Mouse (Mus musculus): ENCODE data around the gene Rbm47.

The Rbm47 gene

DNA sequence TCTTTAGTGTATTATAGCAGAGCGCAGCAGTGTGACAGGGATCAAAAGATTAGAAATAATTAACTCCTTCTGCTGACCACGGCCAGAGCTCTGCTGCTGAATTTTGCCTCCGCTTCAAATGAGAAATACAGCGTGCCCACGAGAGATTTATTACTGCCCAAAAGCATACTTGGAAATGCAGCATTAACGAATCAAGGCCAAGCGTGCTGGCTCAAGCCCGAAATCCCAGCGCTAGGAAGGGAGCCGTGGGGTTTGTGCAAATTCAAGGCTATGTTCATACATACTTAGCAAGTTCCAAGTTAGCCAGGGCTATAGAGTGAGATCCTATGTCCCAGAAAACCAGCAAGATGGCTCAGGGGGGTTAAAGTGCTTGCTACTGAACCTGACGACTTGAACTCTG is 47.5 kb downstream of the Rbm47 start:
- no peak for DNase-seq (ENCODE audit: low spot score in 2 of 2)

DNA sequence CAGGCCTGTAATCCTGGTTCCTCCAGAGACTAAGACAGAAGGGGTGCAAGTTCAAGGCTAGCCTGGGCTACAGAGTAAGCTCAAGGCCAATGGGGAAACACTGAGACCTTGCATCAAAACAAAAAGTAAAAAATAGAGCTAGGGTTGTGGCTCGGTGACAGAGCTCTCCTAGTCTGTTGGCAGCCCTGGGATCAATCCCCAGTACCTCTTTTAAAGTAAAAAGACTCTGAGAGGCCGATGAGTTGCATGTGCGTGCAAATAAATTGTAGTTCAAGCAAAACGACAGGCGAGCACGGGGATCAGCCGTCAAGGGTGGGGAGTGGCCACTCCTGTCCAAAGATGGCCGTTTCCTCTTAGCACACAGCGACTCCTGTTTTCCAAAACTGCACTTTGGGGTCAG is 48.0 kb downstream of the Rbm47 start:
- DNase-seq (ENCODE audit: low spot score in 2 of 2), result no peak

DNA sequence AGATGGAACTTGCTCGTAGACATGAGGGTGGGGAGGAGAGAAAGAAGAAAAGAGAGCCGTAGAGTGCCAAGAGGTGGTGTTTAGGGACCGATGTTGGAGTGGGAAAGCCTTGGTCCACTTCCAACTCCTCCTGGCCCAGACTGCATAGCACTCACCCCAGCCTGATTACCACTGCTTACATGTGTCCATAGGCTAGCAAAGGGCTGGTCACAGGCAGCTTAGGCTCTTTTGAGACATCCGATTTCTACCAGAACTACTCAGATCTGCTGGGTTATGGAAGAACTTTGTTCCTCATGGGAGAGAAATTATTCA is 48.9 kb downstream of the Rbm47 start:
- no peak for DNase-seq (ENCODE audit: low spot score in 2 of 2)

DNA sequence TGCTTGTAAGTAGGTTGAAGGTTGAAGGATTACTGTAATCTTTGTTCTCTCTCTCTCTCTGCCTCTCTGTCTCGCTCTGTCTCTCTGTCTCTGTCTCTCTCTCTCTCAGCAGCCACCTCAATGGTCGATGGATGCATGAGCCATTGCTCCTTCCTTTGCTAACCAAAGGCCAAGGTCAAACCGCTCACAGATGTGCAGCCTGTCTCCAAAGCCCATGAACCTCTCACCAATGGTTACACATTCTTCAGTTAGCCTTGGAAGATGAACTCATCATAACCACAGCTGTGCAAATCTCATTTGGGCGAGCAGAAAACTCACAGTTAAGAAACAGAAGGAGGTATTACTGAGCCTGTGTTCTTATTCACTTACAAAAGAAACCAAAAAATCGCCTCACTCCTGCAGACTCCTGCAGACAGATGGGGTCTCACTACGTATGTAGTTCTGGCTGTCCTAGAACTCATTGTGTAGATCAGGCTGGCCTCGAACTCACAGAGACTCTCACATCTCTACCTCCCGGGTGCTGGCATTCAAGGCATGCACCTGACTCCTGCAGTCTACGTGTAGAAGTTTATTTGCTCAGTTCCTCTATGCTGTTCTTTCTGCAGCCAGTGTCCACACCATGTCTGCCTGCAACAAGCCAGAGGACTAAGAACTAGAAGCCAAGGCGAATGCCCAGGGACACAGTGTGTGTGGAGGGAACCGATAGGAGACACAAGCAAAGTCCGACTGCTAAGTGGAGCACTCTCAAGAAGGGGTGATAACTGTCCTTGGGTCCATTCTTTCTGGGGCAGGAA is 49.4 kb downstream of the Rbm47 start:
- no peak for DNase-seq (ENCODE audit: low spot score in 2 of 2)

GRCm38 (mm10) chr5:66121255-66121654 is 51.7 kb downstream of the Rbm47 start:
- DNase-seq (ENCODE audit: low spot score in 2 of 2), result no peak

DNA sequence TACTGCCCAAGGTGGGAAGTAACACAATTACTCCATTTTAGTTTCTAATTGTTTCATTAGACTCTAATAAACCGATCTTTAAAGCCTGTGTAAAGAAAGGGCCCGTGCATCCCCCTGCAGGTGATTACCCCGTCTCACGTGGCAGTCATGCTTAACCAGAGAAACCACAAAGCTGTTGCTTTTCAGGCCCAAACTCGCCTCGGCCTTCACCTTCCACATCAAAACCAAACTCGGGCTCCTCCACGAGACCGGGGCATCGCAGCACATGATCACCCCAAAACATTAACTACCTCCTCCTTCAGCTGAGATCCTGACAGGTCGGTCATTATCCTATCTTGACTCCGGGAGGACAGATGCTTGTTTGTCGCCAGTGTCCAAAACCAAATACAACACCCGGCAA is 58.2 kb downstream of the Rbm47 start:
- no peak for DNase-seq (ENCODE audit: low spot score in 2 of 2)

DNA sequence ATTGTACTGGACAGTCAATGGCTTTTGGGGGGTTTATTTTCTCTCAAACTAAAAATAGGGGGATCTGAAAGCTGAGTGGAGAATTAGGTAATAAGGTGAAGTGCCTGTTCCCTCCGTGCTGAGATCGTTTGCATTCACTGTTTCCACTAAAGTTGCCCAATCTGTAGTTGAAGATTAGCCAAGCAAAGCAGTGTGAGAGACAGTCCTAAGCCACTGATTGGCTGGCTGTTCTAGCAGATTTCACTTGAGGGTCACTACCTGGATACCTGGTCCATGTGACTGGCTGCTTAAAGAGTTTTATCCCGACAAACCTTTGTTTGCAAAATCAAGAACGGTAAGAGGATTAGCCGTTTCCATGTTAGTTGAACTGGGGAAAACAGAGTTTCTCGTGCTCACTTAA is 58.7 kb downstream of the Rbm47 start:
- no peak for DNase-seq (ENCODE audit: low spot score in 2 of 2)

DNA sequence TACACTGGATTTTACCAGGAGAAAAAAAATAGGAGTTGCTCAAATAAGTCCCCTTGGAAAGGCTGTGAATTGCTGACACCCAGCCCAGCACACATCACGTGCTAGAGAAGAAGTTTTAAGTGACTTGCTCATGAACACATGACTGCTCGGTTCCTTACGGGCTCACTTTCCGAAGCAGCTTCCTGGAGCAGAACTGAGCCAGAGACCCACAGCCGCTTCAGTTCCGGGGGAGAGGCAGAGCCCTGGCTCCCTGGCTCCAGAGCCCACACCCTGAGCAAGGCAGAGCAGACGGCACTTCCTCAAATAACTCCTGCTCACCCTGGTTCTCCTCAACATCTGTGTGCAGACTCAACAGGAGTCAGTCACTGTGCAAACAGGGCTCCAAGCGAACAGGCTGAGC is 60.9 kb downstream of the Rbm47 start:
- DNase-seq (ENCODE audit: low spot score in 2 of 2), result peak in 1 of 2 experiments; percentile 6

DNA sequence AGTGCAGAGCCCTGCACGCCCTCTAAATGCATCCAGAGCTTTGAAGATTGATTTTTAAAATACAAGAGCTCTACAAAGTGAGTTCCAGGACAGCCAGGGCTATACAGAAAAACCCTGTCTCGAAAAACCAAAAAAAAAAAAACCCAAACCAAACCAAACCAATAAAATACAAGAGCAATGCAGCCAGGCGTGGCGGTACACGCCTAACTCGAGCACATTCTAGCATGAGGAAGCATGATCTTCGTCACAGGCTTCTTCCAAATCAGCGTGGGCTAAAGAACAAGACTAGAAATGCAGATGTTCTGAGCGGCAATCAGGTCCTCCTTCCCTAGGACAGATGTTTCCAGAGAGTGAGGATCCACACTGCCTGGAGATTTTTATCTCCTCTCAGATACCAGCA is 66.5 kb downstream of the Rbm47 start:
- DNase-seq (ENCODE audit: low spot score in 2 of 2), result no peak

DNA sequence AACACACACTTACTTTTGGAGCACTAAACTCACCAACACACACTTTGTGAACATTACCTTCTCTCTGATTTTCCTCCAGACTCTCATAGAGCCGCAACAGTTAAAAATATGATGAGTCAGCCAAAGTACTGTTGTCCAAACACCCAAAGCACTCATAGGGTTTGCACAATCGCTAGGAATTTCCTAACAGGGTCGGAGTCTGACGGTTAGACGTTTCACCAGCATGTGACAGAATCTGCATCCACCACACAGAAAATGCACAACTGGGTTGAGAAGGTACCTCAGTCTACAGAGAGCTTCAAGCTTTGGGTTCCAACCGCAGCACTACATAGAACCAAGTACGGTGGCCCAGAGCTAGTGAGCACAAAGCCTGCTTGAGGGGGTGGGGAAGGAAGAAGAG is 67.0 kb downstream of the Rbm47 start:
- no peak for DNase-seq (ENCODE audit: low spot score in 2 of 2)

- no peak for DNase-seq (ENCODE audit: low spot score in 2 of 2)
Measured at GRCm38 (mm10) chr5:66105366-66105765, 67.6 kb downstream of the Rbm47 start.

- DNase-seq (ENCODE audit: low spot score in 2 of 2), result no peak
Measured at GRCm38 (mm10) chr5:66103386-66103785, 69.5 kb downstream of the Rbm47 start.

- no peak for DNase-seq (ENCODE audit: low spot score in 2 of 2)
Measured at GRCm38 (mm10) chr5:66102821-66103220, 70.1 kb downstream of the Rbm47 start.

- DNase-seq (ENCODE audit: low spot score in 2 of 2), result no peak
Measured at GRCm38 (mm10) chr5:66101577-66101976, 71.3 kb downstream of the Rbm47 start.

DNA sequence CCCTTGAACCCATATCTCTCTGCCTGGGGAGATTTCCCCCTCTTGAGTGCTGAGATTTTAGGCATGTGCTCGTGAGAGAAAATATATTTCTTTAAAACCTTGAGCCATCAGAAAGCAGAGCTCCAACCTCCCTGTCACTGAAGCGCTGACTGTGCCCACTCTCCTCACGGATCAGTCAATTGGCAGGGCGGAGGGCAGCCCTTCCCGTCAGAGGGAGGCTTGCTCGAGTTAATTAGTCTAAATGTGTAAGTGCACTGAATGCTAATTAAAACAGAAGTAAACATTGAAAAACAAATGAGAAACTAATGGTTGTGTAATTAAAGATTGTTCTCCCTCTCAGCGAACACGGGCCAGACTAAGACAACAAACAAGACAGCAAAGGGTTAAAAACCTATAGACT is 72.6 kb downstream of the Rbm47 start:
- DNase-seq (ENCODE audit: low spot score in 2 of 2), result no peak

GRCm38 (mm10) chr5:66098094-66098871 is 74.6 kb downstream of the Rbm47 start:
- DNase-seq (ENCODE audit: low spot score in 2 of 2), result no peak

DNA sequence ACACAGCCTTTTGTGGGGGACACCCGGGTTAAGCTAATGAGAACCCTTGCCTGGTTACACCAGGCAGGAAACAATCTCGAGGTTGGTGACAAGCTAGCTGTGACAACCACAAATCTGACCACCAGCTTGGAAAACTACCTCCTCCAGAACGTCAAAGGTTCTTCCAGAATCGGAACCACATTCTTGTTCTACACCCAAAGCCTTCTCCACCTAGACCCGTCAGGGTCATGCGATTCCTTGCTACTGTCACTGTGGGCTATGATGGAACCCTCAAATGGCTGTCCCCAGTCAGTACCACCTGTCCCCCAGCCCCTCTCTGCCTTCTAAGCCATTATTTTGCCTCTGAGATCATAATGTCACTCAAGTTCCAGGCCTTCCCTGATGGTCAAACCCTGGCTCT is 76.8 kb downstream of the Rbm47 start:
- no peak for DNase-seq (ENCODE audit: low spot score in 2 of 2)

- no peak for DNase-seq (ENCODE audit: low spot score in 2 of 2)
Measured at GRCm38 (mm10) chr5:66095166-66095565, 77.8 kb downstream of the Rbm47 start.

GRCm38 (mm10) chr5:66090037-66090436 is 82.9 kb downstream of the Rbm47 start:
- no peak for DNase-seq (ENCODE audit: low spot score in 2 of 2)

DNA sequence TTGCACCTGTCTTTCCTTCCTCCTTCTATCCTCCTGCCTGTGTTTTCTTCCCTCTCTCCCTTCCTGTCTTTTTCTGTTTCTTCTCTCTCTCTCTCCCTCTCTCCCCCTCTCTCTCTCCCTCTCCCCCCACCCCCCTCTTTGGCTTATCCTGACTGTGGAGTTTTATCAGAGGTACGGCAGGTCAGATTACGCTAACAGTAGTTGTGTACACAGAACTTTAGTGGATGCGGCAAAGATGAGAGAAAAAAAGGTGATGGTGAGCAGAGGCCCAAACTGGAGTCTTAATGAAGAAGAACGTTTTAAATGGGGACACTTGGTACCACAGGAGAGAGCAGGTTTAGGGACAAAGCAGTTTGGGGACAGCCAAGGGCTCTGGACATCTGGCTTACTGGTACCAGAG is 83.3 kb downstream of the Rbm47 start:
- no peak for DNase-seq (ENCODE audit: low spot score in 2 of 2)

GRCm38 (mm10) chr5:66088902-66089295 is 84.0 kb downstream of the Rbm47 start:
- DNase-seq (ENCODE audit: low spot score in 2 of 2), result no peak

GRCm38 (mm10) chr5:66088247-66088901 is 84.5 kb downstream of the Rbm47 start:
- no peak for DNase-seq (ENCODE audit: low spot score in 2 of 2)

DNA sequence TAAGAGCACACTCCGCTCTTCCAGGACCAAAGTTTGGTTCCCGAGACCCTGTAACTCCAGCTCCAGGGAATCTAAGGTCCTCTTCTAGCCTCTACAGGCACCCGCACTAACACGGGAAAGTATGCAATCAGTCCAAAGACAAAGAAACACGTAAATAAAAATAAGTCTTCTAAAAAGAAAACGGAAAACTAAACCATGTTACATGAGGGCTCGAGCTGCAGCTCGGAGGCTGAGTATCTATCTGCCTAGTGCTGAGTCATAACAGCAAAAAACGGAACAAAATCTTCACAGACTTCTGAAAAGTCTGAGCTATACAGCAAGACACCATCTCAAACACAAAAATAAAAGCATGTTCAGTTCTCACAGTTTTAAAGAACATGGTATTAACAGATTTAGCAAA is 86.0 kb downstream of the Rbm47 start:
- no peak for DNase-seq (ENCODE audit: low spot score in 2 of 2)

All from right cerebral cortex, postnatal 36 days (tissue).